Mouse (Mus musculus) MEL (cell line): Measurements from ENCODE around the gene Gpsm2. TPM values are rescaled to one million over a fixed set of nuclear protein-coding genes. Genes with fewer than 3 reads are reported as not detected.

Experiments used
- DNase-seq: peaks from one replicate; pipeline ENCODE4 v3.0.0; 2011; ENCODE audit warnings: low read depth, low spot score
- H3K27ac ChIP-seq: 2 replicates; pipeline ENCODE4 v1.5.1; 2012; ENCODE audit warnings: low read depth, mild to moderate bottlenecking, control low read depth, low read length, moderate library complexity; ENCODE audit not compliant: control insufficient read depth
- H3K27me3 ChIP-seq, 2 experiments: fragments of 150-350 bp in 1 of 2; sonication (generic) in 1 of 2; 2 replicates each; pipeline ENCODE4 v1.6.1; 2012; ENCODE audit warnings: low read length in 2 of 2, mild to moderate bottlenecking in 2 of 2, improper control_type of control experiment in 1 of 2, moderate library complexity in 1 of 2; ENCODE audit not compliant: insufficient read depth in 2 of 2, control insufficient read depth in 1 of 2
- H3K36me3 ChIP-seq, 2 experiments: 2 replicates each; pipeline ENCODE4 v1.6.1; 2012 to 2014; ENCODE audit warnings: low read length in 2 of 2, improper control_type of control experiment in 1 of 2, inconsistent platforms in 1 of 2, mild to moderate bottlenecking in 1 of 2; ENCODE audit not compliant: insufficient read depth in 2 of 2, control insufficient read depth in 1 of 2
- H3K4me1 ChIP-seq, 2 experiments: fragments of 150-350 bp in 1 of 2; sonication (generic) in 1 of 2; 2 replicates each; pipeline ENCODE4 v1.6.1; 2012; ENCODE audit warnings: low read length in 2 of 2, improper control_type of control experiment in 1 of 2, mild to moderate bottlenecking in 1 of 2; ENCODE audit not compliant: insufficient read depth in 2 of 2, control insufficient read depth in 1 of 2
- H3K4me3 ChIP-seq, 2 experiments: fragments of 150-350 bp in 1 of 2; sonication (generic) in 1 of 2; 2 replicates each; pipeline ENCODE4 v1.5.1; 2012; ENCODE audit warnings: low read depth in 2 of 2, low read length in 2 of 2, mild to moderate bottlenecking in 2 of 2, moderate library complexity in 2 of 2, control low read depth in 1 of 2, improper control_type of control experiment in 1 of 2; ENCODE audit not compliant: control insufficient read depth in 1 of 2, insufficient read depth in 1 of 2
- H3K79me2 ChIP-seq: 2 replicates; pipeline ENCODE4 v1.6.1; 2012; ENCODE audit warnings: mild to moderate bottlenecking, low read length, moderate library complexity; ENCODE audit not compliant: control insufficient read depth, poor library complexity, insufficient read depth
- H3K9ac ChIP-seq: 2 replicates; pipeline ENCODE4 v1.6.1; 2012; ENCODE audit warnings: low read depth, mild to moderate bottlenecking, control low read depth, low read length, moderate library complexity; ENCODE audit not compliant: control insufficient read depth, poor library complexity, severe bottlenecking
- H3K9me3 ChIP-seq: fragments of 150-350 bp; sonication (generic); replicated peaks from 2 replicates; pipeline ENCODE4 v1.6.1; 2012; ENCODE audit warnings: mild to moderate bottlenecking, low read length, improper control_type of control experiment, moderate library complexity; ENCODE audit not compliant: insufficient read depth
- BHLHE40 ChIP-seq: IDR thresholded peaks from 2 replicates; pipeline ENCODE4 v1.6.1; 2012; ENCODE audit warnings: low read depth, mild to moderate bottlenecking, inconsistent platforms, low read length, improper control_type of control experiment, borderline replicate concordance
- CTCF ChIP-seq, 3 experiments: IDR thresholded peaks in 2 of 3; conservative IDR thresholded peaks in 1 of 3; 2 replicates each; pipeline ENCODE4 v1.5.1; 2011 to 2012; ENCODE audit warnings: low read length in 3 of 3, low read depth in 2 of 3, mild to moderate bottlenecking in 2 of 3, improper control_type of control experiment in 1 of 3, inconsistent platforms in 1 of 3, mixed read lengths in 1 of 3, moderate library complexity in 1 of 3; ENCODE audit not compliant: control insufficient read depth in 1 of 3, insufficient read depth in 1 of 3, poor library complexity in 1 of 3, severe bottlenecking in 1 of 3
- ELF1 ChIP-seq: IDR thresholded peaks from 2 replicates; pipeline ENCODE4 v1.6.1; 2014; ENCODE audit warnings: low read depth, mild to moderate bottlenecking, inconsistent platforms, low read length, improper control_type of control experiment, moderate library complexity
- EP300 ChIP-seq, 2 experiments: IDR thresholded peaks; 2 replicates each; pipeline ENCODE4 v1.6.1; 2011; ENCODE audit warnings: improper control_type of control experiment in 2 of 2, low read length in 2 of 2, low read depth in 1 of 2, mild to moderate bottlenecking in 1 of 2
- MEF2A ChIP-seq: IDR thresholded peaks from 2 replicates; pipeline ENCODE4 v1.6.1; 2014; ENCODE audit warnings: low read depth, mild to moderate bottlenecking, inconsistent platforms, low read length, improper control_type of control experiment; ENCODE audit not compliant: poor library complexity, insufficient replicate concordance, severe bottlenecking; ENCODE audit errors: extremely low read depth
- MXI1 ChIP-seq: IDR thresholded peaks from 2 replicates; pipeline ENCODE4 v1.6.1; 2011; ENCODE audit warnings: mild to moderate bottlenecking, low read depth, low read length, improper control_type of control experiment
- MYC ChIP-seq: IDR thresholded peaks from 2 replicates; pipeline ENCODE4 v1.6.1; 2011; ENCODE audit warnings: low read depth, mild to moderate bottlenecking, low read length, improper control_type of control experiment, moderate library complexity
- POLR2A ChIP-seq, 2 experiments: IDR thresholded peaks; 2 replicates each; pipeline ENCODE4 v1.6.1; 2011 to 2012; ENCODE audit warnings: low read length in 2 of 2, mild to moderate bottlenecking in 2 of 2, control low read depth in 1 of 2, improper control_type of control experiment in 1 of 2, low read depth in 1 of 2, moderate library complexity in 1 of 2; ENCODE audit not compliant: control insufficient read depth in 1 of 2, insufficient read depth in 1 of 2, poor library complexity in 1 of 2
- POLR2AphosphoS2 ChIP-seq: IDR thresholded peaks from 2 replicates; pipeline ENCODE4 v1.6.1; 2011; ENCODE audit warnings: low read length, improper control_type of control experiment
- RCOR1 ChIP-seq: IDR thresholded peaks from 2 replicates; pipeline ENCODE4 v1.6.1; 2012; ENCODE audit warnings: low read depth, mild to moderate bottlenecking, inconsistent platforms, low read length, improper control_type of control experiment
- SIN3A ChIP-seq: IDR thresholded peaks from 2 replicates; pipeline ENCODE4 v1.6.1; 2012; ENCODE audit warnings: low read length, improper control_type of control experiment, inconsistent platforms
- TAL1 ChIP-seq: IDR thresholded peaks from 2 replicates; pipeline ENCODE4 v1.6.1; 2012; ENCODE audit warnings: mild to moderate bottlenecking, inconsistent platforms, low read length, moderate library complexity, mixed read lengths
- TCF12 ChIP-seq: IDR thresholded peaks from 2 replicates; pipeline ENCODE4 v1.6.1; 2014; ENCODE audit warnings: low read depth, mild to moderate bottlenecking, inconsistent platforms, low read length, improper control_type of control experiment, moderate library complexity
- USF1 ChIP-seq: IDR thresholded peaks from 2 replicates; pipeline ENCODE4 v1.6.1; 2014; ENCODE audit warnings: low read depth, mild to moderate bottlenecking, inconsistent platforms, low read length, improper control_type of control experiment, moderate library complexity
- polyA plus RNA-seq, 2 experiments: library from polyadenylated mRNA; stranded (reverse) in 1 of 2; unstranded in 1 of 2; fragments of >175 nt in 1 of 2; fragments of >200 nt in 1 of 2; gene quantifications; 2 replicates each; pipeline versions ENCODE4 v1.2.1 to v1.2.4; 2012; ENCODE audit warnings: low replicate concordance in 2 of 2, low read depth in 1 of 2; ENCODE audit not compliant: insufficient read length in 2 of 2, insufficient read depth in 1 of 2, missing spikeins in 1 of 2
- total RNA-seq: library from RNA; depleted of rRNA; stranded (reverse); fragments of 300-350 nt; gene quantifications from 2 replicates; pipeline ENCODE4 v1.2.3, GENCODE M21; 2012

Gene Gpsm2
- total and polyA plus RNA-seq, 3 experiments: 17.6 to 27.5 TPM; not detected in 1

DNA sequence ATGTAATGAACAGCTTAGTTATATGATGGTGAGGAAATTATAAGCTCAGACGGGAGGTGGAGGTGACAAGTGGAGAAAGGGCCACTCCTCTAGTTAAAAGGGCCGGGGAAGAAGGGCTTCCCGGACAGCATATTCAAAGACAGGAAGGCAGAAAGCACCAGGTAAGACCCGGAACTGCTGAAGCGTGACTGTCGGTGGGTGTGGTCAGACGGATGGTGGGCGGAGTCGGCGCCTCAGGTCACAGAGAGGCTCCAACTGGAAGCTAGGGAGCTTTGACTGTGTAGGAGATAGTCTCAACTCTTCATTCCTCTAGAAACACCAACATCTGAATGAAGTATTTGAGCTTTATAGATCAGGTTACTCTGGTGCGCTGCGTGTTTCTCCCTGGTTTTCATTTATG lies 8.2 kb upstream of the Gpsm2 start:
- H3K4me3 ChIP-seq: no peak overlapping the region
- no peak overlapping the region for H3K9ac ChIP-seq
- peaks cover 0 to 5% of the 10 kb centered on the region in 2 experiments; a peak in 1 of 4 replicates for H3K4me1 ChIP-seq
- no peaks in the 10 kb centered on the region for H3K79me2 ChIP-seq
- H3K9me3 ChIP-seq: no peaks in the 10 kb centered on the region
- H3K27ac ChIP-seq: no peak overlapping the region
- H3K36me3 ChIP-seq: no peaks in the 10 kb centered on the region
- no peak for DNase-seq
- no peaks in the 10 kb centered on the region for H3K27me3 ChIP-seq
- no peak for TF ChIP-seq TCF12
- TF ChIP-seq EP300 (IDR thresholded peaks at IDR 0.05; ENCODE audit: low read depth in 1 of 2, low read length in 2 of 2): no peak
- no peak for TF ChIP-seq CTCF (IDR thresholded peaks at IDR 0.05 in 2 of 3, conservative IDR thresholded peaks at IDR 0.05 in 1 of 3; ENCODE audit: control insufficient read depth in 1 of 3, insufficient read depth in 1 of 3, low read depth in 2 of 3, low read length in 3 of 3, poor library complexity in 1 of 3, severe bottlenecking in 1 of 3)
- no peak for TF ChIP-seq BHLHE40
- no peak for TF ChIP-seq USF1

DNA sequence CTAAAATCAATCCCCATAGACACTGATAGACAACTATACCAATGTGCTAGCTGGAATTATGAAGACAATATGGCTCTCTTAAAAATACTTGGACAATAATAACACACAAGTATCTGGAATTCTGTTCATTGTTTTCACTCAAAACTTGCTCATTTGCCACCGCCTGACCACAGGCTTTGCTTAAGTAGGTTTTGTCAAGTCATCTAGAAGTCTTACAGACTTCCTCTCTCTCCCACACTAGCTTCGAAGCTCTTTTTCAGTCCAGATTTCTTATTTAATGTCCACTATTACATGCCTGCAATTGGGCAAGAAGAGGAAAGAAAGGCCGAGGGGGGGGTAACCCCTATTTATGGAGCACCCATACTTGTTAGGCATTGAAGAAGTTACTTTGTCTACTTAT lies 5.7 kb upstream of the Gpsm2 start:
- Histone ChIP-seq H3K4me3 (no peak overlapping the region), H3K9ac (no peak overlapping the region), H3K79me2 (no peaks in the 10 kb centered on the region), H3K4me1 (peaks cover 0 to 7% of the 10 kb centered on the region in 2 experiments; a peak in 2 of 4 replicates)
- TF ChIP-seq EP300 (IDR thresholded peaks at IDR 0.05; ENCODE audit: low read depth in 1 of 2, low read length in 2 of 2): no peak
- TF ChIP-seq, all 39 proteins: peak for 0
- H3K9me3 ChIP-seq: no peaks in the 10 kb centered on the region
- H3K27me3 ChIP-seq: no peaks in the 10 kb centered on the region
- peaks cover 0 to 4% of the 10 kb centered on the region in 2 experiments; a peak in 2 of 4 replicates for H3K36me3 ChIP-seq
- no peak for DNase-seq
- H3K27ac ChIP-seq: no peak overlapping the region

DNA sequence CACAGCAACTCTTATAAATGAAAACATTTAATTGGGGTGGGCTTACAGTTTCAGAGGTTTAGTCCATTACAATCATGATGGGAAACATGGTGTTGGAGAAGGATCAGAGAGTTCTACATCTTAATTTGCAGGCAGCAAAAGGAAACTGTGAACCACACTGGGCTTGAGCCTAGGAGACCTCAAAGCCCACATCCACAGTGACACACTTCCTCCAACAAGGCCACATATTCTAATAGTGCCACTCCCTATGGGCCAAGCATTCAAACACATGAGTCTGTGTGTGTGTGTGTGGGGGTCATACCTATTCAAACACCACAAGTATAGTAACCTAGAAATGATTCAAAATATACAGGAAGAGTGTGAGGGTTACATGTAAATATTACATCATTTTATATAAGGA lies 5.2 kb upstream of the Gpsm2 start:
- no peak overlapping the region for H3K4me3 ChIP-seq
- peaks cover 0 to 7% of the 10 kb centered on the region in 2 experiments; a peak in 3 of 4 replicates for H3K4me1 ChIP-seq
- DNase-seq: no peak
- H3K27ac ChIP-seq: no peak overlapping the region
- H3K27me3 ChIP-seq: no peaks in the 10 kb centered on the region
- peaks cover 0 to 6% of the 10 kb centered on the region in 2 experiments; a peak in 2 of 4 replicates for H3K36me3 ChIP-seq
- H3K9me3 ChIP-seq: no peaks in the 10 kb centered on the region
- no peaks in the 10 kb centered on the region for H3K79me2 ChIP-seq
- TF ChIP-seq MYC (no peak), CTCF (IDR thresholded peaks at IDR 0.05 in 2 of 3, conservative IDR thresholded peaks at IDR 0.05 in 1 of 3; ENCODE audit: control insufficient read depth in 1 of 3, insufficient read depth in 1 of 3, low read depth in 2 of 3, low read length in 3 of 3, poor library complexity in 1 of 3, severe bottlenecking in 1 of 3) (no peak), MXI1 (no peak), POLR2AphosphoS2 (no peak), RCOR1 (no peak), MEF2A (no peak), POLR2A (IDR thresholded peaks at IDR 0.05; ENCODE audit: control insufficient read depth in 1 of 2, insufficient read depth in 1 of 2, low read depth in 1 of 2, low read length in 2 of 2, poor library complexity in 1 of 2) (no peak), TAL1 (no peak), ELF1 (no peak), SIN3A (no peak)
- H3K9ac ChIP-seq: no peak overlapping the region
